Mouse (Mus musculus): Measurements from ENCODE around the gene Alox12b. TPM values are rescaled to one million over a fixed set of nuclear protein-coding genes. Genes with fewer than 3 reads are reported as not detected.

Gene Alox12b
- polyA plus RNA-seq, 1 experiment from 2014 or later: not detected

DNA sequence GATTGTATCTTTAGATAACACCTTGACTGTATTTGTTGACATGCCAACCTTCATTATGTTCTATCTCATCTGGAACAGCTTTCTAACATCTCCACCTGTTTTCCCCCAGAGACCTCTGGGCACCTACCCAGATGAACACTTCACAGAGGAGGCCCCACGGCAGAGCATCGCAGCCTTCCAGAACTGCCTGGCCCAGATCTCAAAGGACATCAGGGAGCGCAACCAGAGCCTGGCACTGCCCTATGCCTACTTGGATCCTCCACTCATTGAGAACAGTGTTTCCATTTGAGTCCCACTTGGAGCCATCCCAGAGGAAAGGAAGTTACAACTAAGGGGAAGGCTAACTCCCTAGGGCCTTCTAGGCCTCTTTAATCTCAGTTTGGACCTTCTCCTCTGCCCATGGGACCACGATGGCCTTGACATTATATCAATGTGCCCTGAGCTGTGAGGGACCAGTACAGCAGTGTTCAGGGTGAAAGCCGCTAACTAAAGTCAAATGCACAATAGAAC, 8.3 kb upstream of the Alox12b start:
- ATAC-seq: no peak
- Histone ChIP-seq H3K27me3 (replicated peaks) (peaks cover 35% of the 10 kb centered on the region), H3K9me3 (replicated peaks) (no peaks in the 10 kb centered on the region), H3K27ac (no peak overlapping the region), H3K4me1 (no peaks in the 10 kb centered on the region), H3K4me2 (no peak overlapping the region), H3K36me3 (no peaks in the 10 kb centered on the region), H3K4me3 (no peak overlapping the region), H3K9ac (no peak overlapping the region)
- WGBS (ENCODE audit: insufficient replicate concordance): 77% methylated on average over 5 of the region's 5 CpGs

DNA sequence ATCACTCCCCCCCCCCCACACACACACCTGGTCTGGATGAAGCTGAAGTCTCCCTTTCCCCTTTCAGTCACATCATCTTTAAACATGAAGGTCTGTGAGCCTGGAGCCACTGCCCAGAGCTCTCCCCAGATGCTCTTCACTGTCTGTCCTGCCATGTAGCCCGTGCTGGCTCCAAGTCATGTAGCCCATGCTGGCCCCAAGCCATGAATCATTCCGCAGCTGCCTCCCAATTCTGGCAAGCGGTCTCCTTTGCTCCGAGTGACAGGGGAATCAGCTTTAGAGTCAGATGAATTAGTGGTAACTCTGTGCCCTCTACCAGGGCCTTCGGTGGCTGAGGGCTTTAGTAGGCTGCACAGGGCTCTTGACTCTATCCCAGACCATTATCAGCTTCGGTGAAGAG, 7.1 kb upstream of the Alox12b start:
- Histone ChIP-seq H3K9me3 (replicated peaks) (no peaks in the 10 kb centered on the region), H3K4me3 (no peak overlapping the region), H3K4me1 (no peaks in the 10 kb centered on the region), H3K9ac (no peak overlapping the region), H3K4me2 (no peak overlapping the region), H3K36me3 (no peaks in the 10 kb centered on the region), H3K27ac (no peak overlapping the region), H3K27me3 (replicated peaks) (peaks cover 44% of the 10 kb centered on the region)
- WGBS (ENCODE audit: insufficient replicate concordance): 63% methylated on average over 6 of the region's 6 CpGs
- no peak for ATAC-seq

DNA sequence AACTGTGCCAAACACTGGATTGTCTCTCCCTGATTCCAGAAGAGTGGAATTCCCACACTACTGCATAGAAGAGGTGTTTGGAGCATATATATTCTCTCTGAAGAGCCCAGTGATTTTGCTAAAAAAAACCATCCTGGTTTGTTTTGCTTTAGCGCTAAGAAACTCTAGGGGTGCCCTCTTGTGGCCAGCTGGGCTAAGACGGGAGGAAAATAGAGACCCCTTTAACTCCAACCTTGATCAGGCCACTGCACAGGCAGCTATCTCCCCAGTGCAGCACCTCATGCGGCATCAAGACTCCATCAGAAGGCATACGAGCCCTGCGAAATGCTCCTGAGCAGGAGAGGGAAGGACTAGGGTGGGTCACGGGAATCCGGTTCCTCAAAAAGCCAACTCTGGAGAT, 6.3 kb upstream of the Alox12b start:
- Histone ChIP-seq H3K4me3 (no peak overlapping the region), H3K4me2 (peak overlapping the region; percentile 30; the same call in 1 of the 2 replicates), H3K27ac (no peak overlapping the region), H3K9ac (no peak overlapping the region), H3K4me1 (peaks cover 4% of the 10 kb centered on the region; the same call in 1 of the 2 replicates), H3K9me3 (replicated peaks) (no peaks in the 10 kb centered on the region), H3K36me3 (no peaks in the 10 kb centered on the region), H3K27me3 (replicated peaks) (peaks cover 50% of the 10 kb centered on the region)
- no peak for ATAC-seq
- under 1% methylated on average over 7 of the region's 7 CpGs for WGBS (ENCODE audit: insufficient replicate concordance)

DNA sequence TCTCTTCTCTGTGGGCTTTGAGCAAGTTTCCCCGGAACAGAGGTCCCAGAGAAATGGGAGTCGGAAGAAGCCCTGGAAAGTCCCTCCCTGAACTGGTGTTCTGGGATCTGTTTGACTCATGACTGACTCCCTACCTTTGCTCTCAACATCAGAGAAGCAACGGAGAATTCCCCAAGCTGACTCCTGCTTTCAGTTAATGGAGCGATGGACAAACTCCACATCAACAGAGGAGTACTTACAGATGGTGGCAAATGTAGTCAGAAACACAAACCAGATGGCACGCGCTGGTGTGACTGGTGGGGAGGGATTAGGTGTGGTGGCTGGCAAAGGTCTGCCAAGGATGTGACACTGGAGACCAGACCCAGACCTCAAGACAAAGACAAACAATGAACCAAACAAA, 5.8 kb upstream of the Alox12b start:
- WGBS (ENCODE audit: insufficient replicate concordance): 52% methylated on average over 6 of the region's 6 CpGs
- H3K27me3 ChIP-seq (replicated peaks): peaks cover 53% of the 10 kb centered on the region
- no peak for ATAC-seq

DNA sequence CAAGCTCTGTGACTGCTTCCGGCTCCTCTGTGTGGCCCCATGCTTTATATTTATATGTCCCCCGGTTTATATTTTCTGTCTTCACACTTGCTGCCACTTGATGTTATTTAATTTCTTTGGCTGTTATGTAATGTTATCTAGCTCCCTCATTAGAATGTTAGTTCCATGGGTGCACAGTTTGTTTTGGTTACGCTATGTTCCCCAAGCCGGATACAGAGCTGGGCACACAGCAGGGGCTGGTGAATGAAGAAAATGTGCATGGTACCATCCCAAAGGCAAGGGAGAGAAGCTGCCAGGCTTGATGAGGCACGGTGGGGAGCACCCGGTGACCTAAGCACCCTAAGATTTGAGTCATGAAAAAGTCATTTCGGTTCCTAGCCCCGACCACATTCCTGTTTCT, 3.0 kb upstream of the Alox12b start:
- H3K4me1 ChIP-seq: peaks cover 12% of the 10 kb centered on the region
- H3K4me2 ChIP-seq: no peak overlapping the region
- no peaks in the 10 kb centered on the region for H3K9me3 ChIP-seq (replicated peaks)
- H3K27me3 ChIP-seq (replicated peaks): peaks cover 77% of the 10 kb centered on the region
- no peaks in the 10 kb centered on the region for H3K36me3 ChIP-seq
- ATAC-seq: no peak
- WGBS (ENCODE audit: insufficient replicate concordance): 73% methylated on average over 8 of the region's 8 CpGs
- H3K4me3 ChIP-seq: no peak overlapping the region
- no peak overlapping the region for H3K27ac ChIP-seq
- no peak overlapping the region for H3K9ac ChIP-seq

More for the DNA sequence above, 5.8 kb upstream of the Alox12b start:
- Histone ChIP-seq H3K36me3 (no peaks in the 10 kb centered on the region), H3K9ac (no peak overlapping the region), H3K4me1 (peaks cover 7% of the 10 kb centered on the region; the same call in 1 of the 2 replicates), H3K27ac (no peak overlapping the region), H3K9me3 (replicated peaks) (no peaks in the 10 kb centered on the region), H3K4me2 (0 out of 2 replicates have a peak overlapping the region, but pooled peaks have one; percentile 30), H3K4me3 (no peak overlapping the region)

DNA sequence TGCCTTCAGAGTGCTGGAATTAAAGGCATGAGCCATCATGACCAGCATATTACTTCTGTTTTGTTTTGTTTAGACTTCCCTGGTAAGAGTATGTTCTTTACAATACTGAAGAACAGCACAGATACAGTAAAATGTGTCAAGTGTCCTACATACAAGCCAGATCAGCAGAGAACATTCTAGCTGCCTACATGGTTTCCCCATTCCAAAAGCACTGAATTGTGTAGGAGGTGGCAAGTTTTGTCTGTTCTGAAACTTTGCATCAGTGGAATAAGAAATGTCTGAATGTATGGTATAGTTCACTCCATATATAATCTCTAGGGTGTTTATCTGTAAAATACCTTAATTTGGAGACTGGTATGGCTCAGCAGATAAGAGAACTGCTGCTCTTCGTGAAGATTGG, 1.4 kb upstream of the Alox12b start:
- ATAC-seq: no peak
- Histone ChIP-seq H3K4me1 (peaks cover 12% of the 10 kb centered on the region), H3K4me3 (no peak overlapping the region), H3K27ac (no peak overlapping the region), H3K36me3 (no peaks in the 10 kb centered on the region), H3K9ac (no peak overlapping the region), H3K27me3 (replicated peaks) (peaks cover 78% of the 10 kb centered on the region), H3K9me3 (replicated peaks) (no peaks in the 10 kb centered on the region), H3K4me2 (no peak overlapping the region)
- WGBS (ENCODE audit: insufficient replicate concordance): 0% methylated on average over 1 of the region's 1 CpGs

DNA sequence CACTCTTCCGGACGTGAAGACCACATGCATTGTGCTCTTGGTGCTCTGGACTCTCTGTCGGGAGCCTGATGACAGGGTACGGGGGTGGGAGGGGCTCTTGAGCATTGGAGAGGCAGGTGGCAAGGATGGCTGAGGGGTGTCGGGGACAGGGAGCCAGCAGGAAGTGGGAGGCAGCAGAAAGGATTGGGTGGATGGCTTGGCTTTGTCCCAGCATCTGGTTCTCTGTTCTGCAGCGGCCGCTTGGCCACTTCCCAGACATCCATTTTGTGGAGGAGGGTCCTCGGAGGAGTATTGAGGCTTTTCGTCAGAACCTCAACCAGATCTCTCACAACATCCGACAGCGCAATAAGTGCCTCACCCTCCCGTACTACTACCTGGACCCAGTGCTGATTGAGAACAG, 12.5 kb downstream of the Alox12b start:
- H3K27me3 ChIP-seq (replicated peaks): peaks cover 35% of the 10 kb centered on the region
- H3K27ac ChIP-seq: no peak overlapping the region
- no peak overlapping the region for H3K4me2 ChIP-seq
- no peak overlapping the region for H3K4me3 ChIP-seq
- H3K4me1 ChIP-seq: no peaks in the 10 kb centered on the region
- no peak overlapping the region for H3K9ac ChIP-seq
- no peaks in the 10 kb centered on the region for H3K9me3 ChIP-seq (replicated peaks)
- no peak for ATAC-seq
- 70% methylated on average over 12 of the region's 12 CpGs for WGBS (ENCODE audit: insufficient replicate concordance)
- H3K36me3 ChIP-seq: no peaks in the 10 kb centered on the region

DNA sequence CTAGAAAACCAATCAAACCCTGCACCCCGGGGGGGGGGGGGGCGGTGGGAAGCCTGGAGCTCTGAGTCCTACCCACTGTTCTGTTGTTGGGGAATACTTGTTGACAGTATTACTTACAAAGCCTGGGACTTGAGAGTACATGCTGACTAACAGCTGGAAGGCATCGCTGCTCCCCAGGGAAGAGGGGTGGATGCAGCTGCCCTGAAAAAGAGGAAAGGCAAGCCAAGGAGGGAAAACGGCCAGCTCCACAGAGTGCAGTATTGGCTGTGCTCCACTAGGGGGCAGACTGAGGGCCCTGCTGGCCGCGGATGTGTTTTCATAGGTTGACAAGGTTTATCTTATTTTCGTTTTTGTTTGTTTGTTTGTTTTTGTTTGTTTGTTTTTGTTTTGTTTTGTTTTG, 14.8 kb downstream of the Alox12b start:
- Histone ChIP-seq H3K4me3 (no peak overlapping the region), H3K4me2 (no peak overlapping the region), H3K9ac (no peak overlapping the region), H3K27me3 (replicated peaks) (peaks cover 16% of the 10 kb centered on the region), H3K4me1 (no peaks in the 10 kb centered on the region), H3K27ac (no peak overlapping the region), H3K9me3 (replicated peaks) (no peaks in the 10 kb centered on the region), H3K36me3 (no peaks in the 10 kb centered on the region)
- no peak for ATAC-seq
- 25% methylated on average over 7 of the region's 7 CpGs for WGBS (ENCODE audit: insufficient replicate concordance)

DNA sequence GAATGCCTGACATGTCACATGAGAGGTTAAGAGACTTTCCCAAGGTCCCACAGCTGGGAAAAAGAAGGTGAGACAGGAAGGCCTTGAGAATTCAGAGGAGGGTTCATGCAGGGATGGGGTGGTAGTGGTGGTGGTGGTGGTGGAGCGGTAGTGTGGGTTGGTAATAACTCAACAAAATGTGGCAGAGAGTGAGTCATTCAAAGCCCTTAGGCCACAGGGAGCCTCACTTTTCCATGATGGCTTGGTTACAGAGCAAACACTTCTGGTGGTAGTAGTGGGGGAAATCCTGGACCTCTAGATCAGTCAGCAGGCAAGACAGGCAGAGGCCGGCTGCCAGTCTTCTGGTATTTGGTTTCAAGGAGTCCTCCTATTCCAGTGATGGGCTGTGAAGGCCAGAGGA, 15.8 kb downstream of the Alox12b start:
- Histone ChIP-seq H3K27ac (no peak overlapping the region), H3K4me3 (no peak overlapping the region), H3K36me3 (no peaks in the 10 kb centered on the region), H3K4me1 (no peaks in the 10 kb centered on the region), H3K4me2 (no peak overlapping the region), H3K9ac (no peak overlapping the region), H3K9me3 (replicated peaks) (no peaks in the 10 kb centered on the region), H3K27me3 (replicated peaks) (peaks cover 18% of the 10 kb centered on the region)
- WGBS (ENCODE audit: insufficient replicate concordance): 76% methylated on average over 2 of the region's 2 CpGs
- no peak for ATAC-seq

DNA sequence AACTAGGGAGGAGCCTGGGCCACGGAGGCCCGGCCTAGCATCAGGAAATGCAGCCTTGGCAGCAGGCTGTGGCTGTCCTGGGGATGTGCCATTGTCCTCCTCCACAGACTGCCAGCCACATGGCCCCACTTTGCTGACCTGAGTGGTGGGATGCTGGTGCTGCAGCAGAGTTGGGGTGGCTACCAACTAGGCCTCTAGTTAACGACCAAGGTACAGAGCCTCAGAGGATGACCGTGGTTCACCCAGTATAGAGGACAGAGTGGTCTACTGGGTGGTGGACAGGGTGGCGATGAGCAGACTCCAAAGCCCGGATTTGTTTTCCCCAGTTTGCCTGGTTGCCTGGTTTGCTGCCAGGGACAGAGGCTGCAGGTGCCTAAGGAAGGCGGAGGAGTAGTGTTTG, 17.9 kb downstream of the Alox12b start:
- no peaks in the 10 kb centered on the region for H3K9me3 ChIP-seq (replicated peaks)
- H3K27ac ChIP-seq: no peak overlapping the region
- no peak overlapping the region for H3K4me2 ChIP-seq
- ATAC-seq: no peak
- no peaks in the 10 kb centered on the region for H3K36me3 ChIP-seq
- H3K4me1 ChIP-seq: no peaks in the 10 kb centered on the region
- H3K9ac ChIP-seq: no peak overlapping the region
- no peak overlapping the region for H3K4me3 ChIP-seq
- 72% methylated on average over 7 of the region's 7 CpGs for WGBS (ENCODE audit: insufficient replicate concordance)
- H3K27me3 ChIP-seq (replicated peaks): peaks cover 17% of the 10 kb centered on the region

DNA sequence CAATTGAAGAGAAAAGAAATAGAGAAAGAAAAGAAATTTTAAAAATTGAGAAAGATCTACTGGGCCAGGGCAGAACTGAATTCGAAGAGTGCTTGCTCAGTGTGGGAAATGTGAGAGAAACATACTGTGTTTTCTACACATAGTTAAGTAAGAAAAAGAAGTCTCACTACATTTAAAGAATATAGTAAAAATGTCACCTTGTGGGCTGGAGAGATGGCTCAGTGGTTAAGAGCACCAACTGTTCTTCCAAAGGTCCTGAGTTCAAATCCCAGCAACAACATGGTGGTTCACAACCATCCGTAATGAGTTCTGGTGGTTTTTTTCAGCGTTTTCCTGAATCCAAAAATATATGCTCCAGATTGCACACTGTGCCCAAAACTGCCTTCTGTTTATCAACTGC, 21.7 kb downstream of the Alox12b start:
- peaks cover 12% of the 10 kb centered on the region for H3K27me3 ChIP-seq (replicated peaks)
- 47% methylated on average over 3 of the region's 3 CpGs for WGBS (ENCODE audit: insufficient replicate concordance)
- no peak overlapping the region for H3K4me2 ChIP-seq
- H3K36me3 ChIP-seq: no peaks in the 10 kb centered on the region
- no peak for ATAC-seq
- no peak overlapping the region for H3K4me3 ChIP-seq
- H3K4me1 ChIP-seq: no peaks in the 10 kb centered on the region
- H3K27ac ChIP-seq: no peak overlapping the region
- H3K9ac ChIP-seq: no peak overlapping the region
- no peaks in the 10 kb centered on the region for H3K9me3 ChIP-seq (replicated peaks)

DNA sequence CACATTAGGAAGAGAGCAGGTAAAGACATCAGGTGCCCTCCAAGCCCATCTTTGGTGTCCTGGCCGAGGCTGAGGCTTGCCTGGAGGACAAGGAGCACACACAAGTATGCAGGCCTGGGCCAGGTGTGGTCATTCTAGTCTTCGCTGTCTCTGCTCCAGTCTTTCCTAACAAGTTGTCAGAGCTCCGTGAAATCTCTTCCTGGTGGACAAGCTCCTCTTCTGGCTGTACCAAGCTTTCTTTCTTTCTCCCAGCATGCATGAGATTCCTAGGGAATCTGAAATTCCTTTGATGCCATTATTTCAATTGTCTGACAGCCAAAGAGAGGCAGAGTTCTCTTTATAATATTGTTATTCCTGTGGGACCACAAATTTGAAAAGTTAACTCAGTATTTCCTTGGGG, 22.7 kb downstream of the Alox12b start:
- no peak overlapping the region for H3K4me2 ChIP-seq
- no peak overlapping the region for H3K4me3 ChIP-seq
- H3K36me3 ChIP-seq: no peaks in the 10 kb centered on the region
- no peak overlapping the region for H3K9ac ChIP-seq
- no peaks in the 10 kb centered on the region for H3K9me3 ChIP-seq (replicated peaks)
- 43% methylated on average over 3 of the region's 3 CpGs for WGBS (ENCODE audit: insufficient replicate concordance)
- peaks cover 12% of the 10 kb centered on the region for H3K27me3 ChIP-seq (replicated peaks)
- H3K4me1 ChIP-seq: no peaks in the 10 kb centered on the region
- H3K27ac ChIP-seq: no peak overlapping the region
- ATAC-seq: no peak

DNA sequence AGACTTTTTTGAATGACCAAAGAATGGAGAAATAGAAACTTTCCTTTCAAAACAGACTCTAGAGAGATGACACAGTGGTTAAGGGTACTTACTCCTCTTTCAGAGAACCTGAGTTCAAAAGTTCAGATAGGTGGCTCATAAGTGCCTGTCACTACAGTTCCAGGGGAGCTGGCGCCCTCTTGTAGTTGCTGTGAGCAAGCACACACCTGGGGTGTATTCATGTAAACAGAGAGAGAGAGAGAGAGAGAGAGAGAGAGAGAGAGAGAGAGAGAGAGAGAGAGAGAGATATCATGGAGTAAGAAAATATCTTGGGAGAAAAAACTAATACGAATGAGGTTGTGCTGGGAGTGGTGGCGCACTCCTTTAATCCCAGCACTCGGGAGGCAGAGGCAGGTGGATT, 23.3 kb downstream of the Alox12b start:
- Histone ChIP-seq H3K36me3 (no peaks in the 10 kb centered on the region), H3K27ac (no peak overlapping the region), H3K9me3 (replicated peaks) (no peaks in the 10 kb centered on the region), H3K4me1 (no peaks in the 10 kb centered on the region), H3K4me2 (no peak overlapping the region), H3K4me3 (no peak overlapping the region), H3K27me3 (replicated peaks) (peaks cover 12% of the 10 kb centered on the region), H3K9ac (no peak overlapping the region)
- ATAC-seq: no peak
- WGBS (ENCODE audit: insufficient replicate concordance): 57% methylated on average over 4 of the region's 4 CpGs
